Mouse (Mus musculus): ENCODE results near the gene A730049H05Rik. TPM values are rescaled to one million over a fixed set of nuclear protein-coding genes. Genes with fewer than 3 reads are reported as not detected.

A730049H05Rik gene
- polyA plus RNA-seq, 1 experiment from 2014 or later, result 0.46 TPM

- no peak overlapping the region for H3K27ac ChIP-seq
- peaks cover 5% of the 10 kb centered on the region for H3K4me1 ChIP-seq (replicated peaks; ENCODE audit: control insufficient read depth, insufficient read depth, low read length)
- H3K36me3 ChIP-seq (replicated peaks; ENCODE audit: control insufficient read depth, insufficient read depth), result no peaks in the 10 kb centered on the region
- WGBS, result 18% methylated on average over 5 of the region's 5 CpGs
- H3K4me2 ChIP-seq (replicated peaks), result no peak overlapping the region
- H3K27me3 ChIP-seq (ENCODE audit: control insufficient read depth, insufficient read depth, low read length), result no peaks in the 10 kb centered on the region; the same call in 1 of the 2 replicates
- no peak overlapping the region for H3K4me3 ChIP-seq (replicated peaks; ENCODE audit: low read length)
- DNase-seq (ENCODE audit: low spot score) (no peak), ATAC-seq (ENCODE audit: low FRiP score) (no peak)
- H3K9me3 ChIP-seq (ENCODE audit: control insufficient read depth, low read length), result no peaks in the 10 kb centered on the region
- H3K9ac ChIP-seq, result no peak overlapping the region
Observed at GRCm38 (mm10) chr6:92821606-92822005, 5.3 kb downstream of the A730049H05Rik start.

GRCm38 (mm10) chr6:92822006-92822405 lies 5.7 kb downstream of the A730049H05Rik start:
- Histone ChIP-seq H3K27me3 (ENCODE audit: control insufficient read depth, insufficient read depth, low read length) (no peaks in the 10 kb centered on the region; the same call in 1 of the 2 replicates), H3K27ac (no peak overlapping the region), H3K36me3 (replicated peaks; ENCODE audit: control insufficient read depth, insufficient read depth) (no peaks in the 10 kb centered on the region), H3K9ac (no peak overlapping the region), H3K4me3 (replicated peaks; ENCODE audit: low read length) (no peak overlapping the region), H3K4me2 (replicated peaks) (no peak overlapping the region), H3K4me1 (replicated peaks; ENCODE audit: control insufficient read depth, insufficient read depth, low read length) (peaks cover 4% of the 10 kb centered on the region; the same call in 1 of the 2 replicates), H3K9me3 (ENCODE audit: control insufficient read depth, low read length) (no peaks in the 10 kb centered on the region)
- 31% methylated on average over 6 of the region's 6 CpGs for WGBS
- no peak for DNase-seq (ENCODE audit: low spot score)
- ATAC-seq (ENCODE audit: low FRiP score), result no peak

GRCm38 (mm10) chr6:92823991-92824390 lies 7.7 kb downstream of the A730049H05Rik start:
- ATAC-seq (ENCODE audit: low FRiP score), result no peak
- Histone ChIP-seq H3K4me1 (replicated peaks; ENCODE audit: control insufficient read depth, insufficient read depth, low read length) (no peaks in the 10 kb centered on the region), H3K9ac (no peak overlapping the region), H3K27me3 (ENCODE audit: control insufficient read depth, insufficient read depth, low read length) (no peaks in the 10 kb centered on the region; the same call in 1 of the 2 replicates), H3K4me3 (replicated peaks; ENCODE audit: low read length) (no peak overlapping the region), H3K36me3 (replicated peaks; ENCODE audit: control insufficient read depth, insufficient read depth) (no peaks in the 10 kb centered on the region), H3K9me3 (ENCODE audit: control insufficient read depth, low read length) (no peaks in the 10 kb centered on the region), H3K27ac (no peak overlapping the region), H3K4me2 (replicated peaks) (no peak overlapping the region)
- no peak for DNase-seq (ENCODE audit: low spot score)
- WGBS, result 73% methylated on average over 7 of the region's 7 CpGs

GRCm38 (mm10) chr6:92826561-92826960 lies 10.3 kb downstream of the A730049H05Rik start:
- H3K4me2 ChIP-seq (replicated peaks), result no peak overlapping the region
- H3K27me3 ChIP-seq (ENCODE audit: control insufficient read depth, insufficient read depth, low read length), result no peaks in the 10 kb centered on the region; the same call in 1 of the 2 replicates
- no peak overlapping the region for H3K4me3 ChIP-seq (replicated peaks; ENCODE audit: low read length)
- H3K4me1 ChIP-seq (replicated peaks; ENCODE audit: control insufficient read depth, insufficient read depth, low read length), result no peaks in the 10 kb centered on the region; the same call in 1 of the 2 replicates
- DNase-seq (ENCODE audit: low spot score) (no peak), ATAC-seq (ENCODE audit: low FRiP score) (no peak)
- H3K9ac ChIP-seq, result no peak overlapping the region
- 86% methylated on average over 5 of the region's 5 CpGs for WGBS
- no peaks in the 10 kb centered on the region for H3K9me3 ChIP-seq (ENCODE audit: control insufficient read depth, low read length)
- no peaks in the 10 kb centered on the region for H3K36me3 ChIP-seq (replicated peaks; ENCODE audit: control insufficient read depth, insufficient read depth)
- no peak overlapping the region for H3K27ac ChIP-seq

GRCm38 (mm10) chr6:92827360-92827759 lies 11.1 kb downstream of the A730049H05Rik start:
- WGBS, result 42% methylated on average over 5 of the region's 5 CpGs
- H3K4me3 ChIP-seq (replicated peaks; ENCODE audit: low read length), result no peak overlapping the region
- no peaks in the 10 kb centered on the region for H3K9me3 ChIP-seq (ENCODE audit: control insufficient read depth, low read length)
- H3K9ac ChIP-seq, result no peak overlapping the region
- no peaks in the 10 kb centered on the region; the same call in 1 of the 2 replicates for H3K27me3 ChIP-seq (ENCODE audit: control insufficient read depth, insufficient read depth, low read length)
- H3K4me2 ChIP-seq (replicated peaks), result no peak overlapping the region
- no peaks in the 10 kb centered on the region; the same call in 1 of the 2 replicates for H3K4me1 ChIP-seq (replicated peaks; ENCODE audit: control insufficient read depth, insufficient read depth, low read length)
- no peaks in the 10 kb centered on the region for H3K36me3 ChIP-seq (replicated peaks; ENCODE audit: control insufficient read depth, insufficient read depth)
- ATAC-seq (ENCODE audit: low FRiP score) (no peak), DNase-seq (ENCODE audit: low spot score) (no peak)
- H3K27ac ChIP-seq, result no peak overlapping the region

GRCm38 (mm10) chr6:92829148-92829547 lies 12.9 kb downstream of the A730049H05Rik start:
- H3K4me1 ChIP-seq (replicated peaks; ENCODE audit: control insufficient read depth, insufficient read depth, low read length), result no peaks in the 10 kb centered on the region; the same call in 1 of the 2 replicates
- no peaks in the 10 kb centered on the region for H3K27me3 ChIP-seq (ENCODE audit: control insufficient read depth, insufficient read depth, low read length)
- DNase-seq (ENCODE audit: low spot score) (no peak), ATAC-seq (ENCODE audit: low FRiP score) (no peak)
- H3K27ac ChIP-seq, result no peak overlapping the region
- H3K4me3 ChIP-seq (replicated peaks; ENCODE audit: low read length), result no peak overlapping the region
- no peaks in the 10 kb centered on the region for H3K36me3 ChIP-seq (replicated peaks; ENCODE audit: control insufficient read depth, insufficient read depth)
- H3K9me3 ChIP-seq (ENCODE audit: control insufficient read depth, low read length), result no peaks in the 10 kb centered on the region
- no peak overlapping the region for H3K4me2 ChIP-seq (replicated peaks)
- H3K9ac ChIP-seq, result no peak overlapping the region
- 91% methylated on average over 2 of the region's 2 CpGs for WGBS

- ATAC-seq (ENCODE audit: low FRiP score) (no peak), DNase-seq (ENCODE audit: low spot score) (no peak)
- WGBS, result 83% methylated on average over 2 of the region's 2 CpGs
- Histone ChIP-seq H3K9me3 (ENCODE audit: control insufficient read depth, low read length) (no peaks in the 10 kb centered on the region), H3K4me2 (replicated peaks) (no peak overlapping the region), H3K27ac (no peak overlapping the region), H3K9ac (no peak overlapping the region), H3K4me1 (replicated peaks; ENCODE audit: control insufficient read depth, insufficient read depth, low read length) (no peaks in the 10 kb centered on the region; the same call in 1 of the 2 replicates), H3K4me3 (replicated peaks; ENCODE audit: low read length) (no peak overlapping the region), H3K27me3 (ENCODE audit: control insufficient read depth, insufficient read depth, low read length) (no peaks in the 10 kb centered on the region), H3K36me3 (replicated peaks; ENCODE audit: control insufficient read depth, insufficient read depth) (no peaks in the 10 kb centered on the region)
Observed at GRCm38 (mm10) chr6:92831106-92831505, 14.8 kb downstream of the A730049H05Rik start.

- WGBS, result 30% methylated on average over 2 of the region's 2 CpGs
- H3K9ac ChIP-seq, result no peak overlapping the region
- no peak overlapping the region for H3K27ac ChIP-seq
- no peaks in the 10 kb centered on the region for H3K36me3 ChIP-seq (replicated peaks; ENCODE audit: control insufficient read depth, insufficient read depth)
- DNase-seq (ENCODE audit: low spot score), result no peak
- H3K4me2 ChIP-seq (replicated peaks), result no peak overlapping the region
- no peaks in the 10 kb centered on the region for H3K9me3 ChIP-seq (ENCODE audit: control insufficient read depth, low read length)
- no peaks in the 10 kb centered on the region for H3K27me3 ChIP-seq (ENCODE audit: control insufficient read depth, insufficient read depth, low read length)
- no peak overlapping the region for H3K4me3 ChIP-seq (replicated peaks; ENCODE audit: low read length)
- ATAC-seq (ENCODE audit: low FRiP score), result no peak
- no peaks in the 10 kb centered on the region for H3K4me1 ChIP-seq (replicated peaks; ENCODE audit: control insufficient read depth, insufficient read depth, low read length)
Observed at GRCm38 (mm10) chr6:92842000-92842399, 25.7 kb downstream of the A730049H05Rik start.

GRCm38 (mm10) chr6:92843474-92843873 lies 27.2 kb downstream of the A730049H05Rik start:
- Histone ChIP-seq H3K9ac (no peak overlapping the region), H3K4me2 (replicated peaks) (no peak overlapping the region), H3K4me3 (replicated peaks; ENCODE audit: low read length) (no peak overlapping the region), H3K36me3 (replicated peaks; ENCODE audit: control insufficient read depth, insufficient read depth) (no peaks in the 10 kb centered on the region), H3K27me3 (ENCODE audit: control insufficient read depth, insufficient read depth, low read length) (no peaks in the 10 kb centered on the region), H3K27ac (no peak overlapping the region), H3K4me1 (replicated peaks; ENCODE audit: control insufficient read depth, insufficient read depth, low read length) (no peaks in the 10 kb centered on the region), H3K9me3 (ENCODE audit: control insufficient read depth, low read length) (no peaks in the 10 kb centered on the region)
- WGBS, result 90% methylated on average over 2 of the region's 2 CpGs
- DNase-seq (ENCODE audit: low spot score), result no peak
- no peak for ATAC-seq (ENCODE audit: low FRiP score)

GRCm38 (mm10) chr6:92845898-92846297 lies 29.6 kb downstream of the A730049H05Rik start:
- H3K36me3 ChIP-seq (replicated peaks; ENCODE audit: control insufficient read depth, insufficient read depth), result no peaks in the 10 kb centered on the region
- H3K4me3 ChIP-seq (replicated peaks; ENCODE audit: low read length), result no peak overlapping the region
- no peak overlapping the region for H3K27ac ChIP-seq
- no peak overlapping the region for H3K9ac ChIP-seq
- ATAC-seq (ENCODE audit: low FRiP score), result no peak
- 83% methylated on average over 8 of the region's 8 CpGs for WGBS
- no peak for DNase-seq (ENCODE audit: low spot score)
- no peaks in the 10 kb centered on the region for H3K27me3 ChIP-seq (ENCODE audit: control insufficient read depth, insufficient read depth, low read length)
- no peak overlapping the region for H3K4me2 ChIP-seq (replicated peaks)
- 0 out of 2 replicates have a peak, but pooled peaks cover 4% of the 10 kb centered on the region for H3K4me1 ChIP-seq (replicated peaks; ENCODE audit: control insufficient read depth, insufficient read depth, low read length)
- no peaks in the 10 kb centered on the region for H3K9me3 ChIP-seq (ENCODE audit: control insufficient read depth, low read length)
